24 mouse cellular contexts compared by ENCODE assay signal in the genomic region with DNA sequence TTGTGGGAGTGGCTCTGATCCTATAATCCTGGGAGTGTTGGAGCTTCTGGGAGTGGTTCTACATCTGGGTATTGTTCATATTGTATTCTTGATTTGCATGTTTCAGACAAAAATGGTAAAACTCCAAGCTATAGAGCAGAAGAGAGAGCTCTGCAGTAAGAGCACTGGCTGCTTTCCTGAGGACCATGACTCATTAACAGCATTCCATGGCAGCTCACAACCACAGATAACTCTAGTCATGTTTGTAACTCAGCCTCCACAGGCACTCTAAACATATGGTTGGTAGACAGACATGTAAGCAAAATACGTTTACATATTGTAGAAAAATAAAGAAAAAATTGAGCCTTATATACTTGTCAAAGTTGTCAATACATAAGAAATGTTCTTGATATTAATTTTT. TPM values are rescaled to one million over a fixed set of nuclear protein-coding genes. Genes with fewer than 3 reads are reported as not detected.
"Had no signal": no experiment of that assay in that cellular context is flagged by ENCODE, and none has a peak within 500 bp of the region (broad histone marks: within the 10 kb centered on the region; RNA-seq: fewer than 3 reads in every experiment).

No protein-coding gene starts in this region.

- H3K4me3 ChIP-seq: lung, embryonic 15.5 days; midbrain, embryonic 10.5 days; midbrain, embryonic 12.5 days; myocyte; neural tube, embryonic 13.5 days; neural tube, embryonic 15.5 days; stomach, embryonic 15.5 days had no signal

- H3K9me3 ChIP-seq: lung, embryonic 15.5 days; midbrain, embryonic 10.5 days; midbrain, embryonic 12.5 days; neural tube, embryonic 13.5 days; neural tube, embryonic 15.5 days; stomach, embryonic 15.5 days had no signal

- H3K36me3 ChIP-seq: lung, embryonic 15.5 days; midbrain, embryonic 10.5 days; midbrain, embryonic 12.5 days; neural tube, embryonic 13.5 days; neural tube, embryonic 15.5 days; stomach, embryonic 15.5 days had no signal

- H3K27me3 ChIP-seq: lung, embryonic 15.5 days; midbrain, embryonic 12.5 days; neural tube, embryonic 13.5 days; neural tube, embryonic 15.5 days; stomach, embryonic 15.5 days had no signal

- ATAC-seq: liver, postnatal 0 days; midbrain, embryonic 16.5 days had no signal

- H3K4me1 ChIP-seq: lung, embryonic 15.5 days; midbrain, embryonic 10.5 days; midbrain, embryonic 12.5 days; neural tube, embryonic 13.5 days; neural tube, embryonic 15.5 days; stomach, embryonic 15.5 days had no signal

- DNase-seq: liver, postnatal 0 days; lung, adult 2 months; lung, postnatal 10 days; lung, postnatal 4 days; midbrain, embryonic 14.5 days; right cerebral cortex, postnatal 14 days; thymus, adult 2 months; thymus, postnatal 25 days; thymus, postnatal 4 days had no signal

- H3K27ac ChIP-seq: lung, embryonic 15.5 days; midbrain, embryonic 10.5 days; midbrain, embryonic 12.5 days; neural tube, embryonic 13.5 days; neural tube, embryonic 15.5 days; stomach, embryonic 15.5 days; stomach, postnatal 0 days had no signal

RNA-seq across cellular contexts. Expression of a gene that starts 6.7 kb away (rescaled TPM):
- total RNA-seq: megakaryocyte, adult 5-6 weeks; megakaryocyte-erythroid progenitor cell, adult 5-6 weeks had no signal
- polyA plus RNA-seq: liver, postnatal 0 days; lung, adult 2 months; lung, embryonic 15.5 days; midbrain, embryonic 10.5 days; midbrain, embryonic 12.5 days; midbrain, embryonic 14.5 days; midbrain, embryonic 16.5 days; myocyte; neural tube, embryonic 11.5 days; neural tube, embryonic 13.5 days; neural tube, embryonic 15.5 days; spleen, adult 2 months; stomach, embryonic 15.5 days; stomach, postnatal 0 days; testis, adult 2 months; thymus, adult 2 months; urinary bladder, adult 2 months had no signal

RNA-seq across cellular contexts. Expression of a gene that starts 13.2 kb away (rescaled TPM):
- total RNA-seq: megakaryocyte, adult 5-6 weeks; megakaryocyte-erythroid progenitor cell, adult 5-6 weeks had no signal
- polyA plus RNA-seq: liver, postnatal 0 days; lung, adult 2 months; lung, embryonic 15.5 days; midbrain, embryonic 10.5 days; midbrain, embryonic 12.5 days; midbrain, embryonic 14.5 days; midbrain, embryonic 16.5 days; myocyte; neural tube, embryonic 11.5 days; neural tube, embryonic 13.5 days; neural tube, embryonic 15.5 days; spleen, adult 2 months; stomach, embryonic 15.5 days; stomach, postnatal 0 days; testis, adult 2 months; thymus, adult 2 months; urinary bladder, adult 2 months had no signal

RNA-seq across cellular contexts. Expression of a gene that starts 20.6 kb away (rescaled TPM):
- total RNA-seq: megakaryocyte, adult 5-6 weeks; megakaryocyte-erythroid progenitor cell, adult 5-6 weeks had no signal
- polyA plus RNA-seq: liver, postnatal 0 days; lung, adult 2 months; lung, embryonic 15.5 days; midbrain, embryonic 10.5 days; midbrain, embryonic 12.5 days; midbrain, embryonic 14.5 days; midbrain, embryonic 16.5 days; myocyte; neural tube, embryonic 11.5 days; neural tube, embryonic 13.5 days; neural tube, embryonic 15.5 days; spleen, adult 2 months; stomach, embryonic 15.5 days; stomach, postnatal 0 days; testis, adult 2 months; thymus, adult 2 months; urinary bladder, adult 2 months had no signal

RNA-seq across cellular contexts. Expression of a gene that starts 21.0 kb away (rescaled TPM):
- total RNA-seq: megakaryocyte, adult 5-6 weeks; megakaryocyte-erythroid progenitor cell, adult 5-6 weeks had no signal
- polyA plus RNA-seq: liver, postnatal 0 days; lung, adult 2 months; lung, embryonic 15.5 days; midbrain, embryonic 10.5 days; midbrain, embryonic 12.5 days; midbrain, embryonic 14.5 days; midbrain, embryonic 16.5 days; myocyte; neural tube, embryonic 11.5 days; neural tube, embryonic 13.5 days; neural tube, embryonic 15.5 days; spleen, adult 2 months; stomach, embryonic 15.5 days; stomach, postnatal 0 days; testis, adult 2 months; thymus, adult 2 months; urinary bladder, adult 2 months had no signal

RNA-seq across cellular contexts. Expression of a gene that starts 31.0 kb away (rescaled TPM):
- total RNA-seq: megakaryocyte, adult 5-6 weeks; megakaryocyte-erythroid progenitor cell, adult 5-6 weeks had no signal
- polyA plus RNA-seq: liver, postnatal 0 days; lung, adult 2 months; lung, embryonic 15.5 days; midbrain, embryonic 10.5 days; midbrain, embryonic 12.5 days; midbrain, embryonic 14.5 days; midbrain, embryonic 16.5 days; myocyte; neural tube, embryonic 11.5 days; neural tube, embryonic 13.5 days; neural tube, embryonic 15.5 days; spleen, adult 2 months; stomach, embryonic 15.5 days; stomach, postnatal 0 days; testis, adult 2 months; thymus, adult 2 months; urinary bladder, adult 2 months had no signal
